Mouse (Mus musculus) layer of hippocampus, postnatal 36 days (tissue): ENCODE results near the gene Gm7945. TPM values are rescaled to one million over a fixed set of nuclear protein-coding genes. Genes with fewer than 3 reads are reported as not detected.
A peak's percentile ranks its signal among the peaks of the same experiment; 100 is the strongest.
"Not testable (repeated sequence)": the region's sequence is repeated elsewhere in the genome, so short reads cannot be mapped to it uniquely, and the experiment has no call there.

Experiments
- DNase-seq, 2 experiments: peaks; one replicate each; pipeline ENCODE4 v3.0.0; 2022
- total RNA-seq, 2 experiments: library from RNA; stranded (reverse); gene quantifications; 2 replicates each; pipeline ENCODE4 v1.2.3; 2021

Gene Gm7945
- total RNA-seq, result not detected

DNA sequence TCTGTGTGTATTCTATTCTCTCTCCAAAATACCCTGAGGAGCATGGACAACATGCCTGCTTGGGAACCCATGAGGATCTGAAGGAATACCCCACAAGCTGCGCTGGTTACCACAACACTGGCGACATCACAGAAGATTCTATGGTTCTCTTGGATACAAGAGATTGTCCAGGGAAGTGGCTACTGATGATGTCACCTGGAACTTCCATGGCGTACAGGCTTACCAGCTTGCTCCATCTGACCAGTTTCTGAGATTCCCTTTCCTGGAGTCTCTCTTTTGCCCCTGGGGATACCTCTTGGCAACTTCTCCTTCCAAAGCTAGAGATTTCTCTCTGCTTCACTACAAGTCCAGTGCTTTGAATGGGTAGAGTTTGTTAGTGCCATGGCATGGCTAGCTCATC is at the start of gene Gm7945:
Gm7945 (minus strand) TSS at position 101 of the 400 bp plus-strand sequence.
- DNase-seq, result not testable (repeated sequence)

DNA sequence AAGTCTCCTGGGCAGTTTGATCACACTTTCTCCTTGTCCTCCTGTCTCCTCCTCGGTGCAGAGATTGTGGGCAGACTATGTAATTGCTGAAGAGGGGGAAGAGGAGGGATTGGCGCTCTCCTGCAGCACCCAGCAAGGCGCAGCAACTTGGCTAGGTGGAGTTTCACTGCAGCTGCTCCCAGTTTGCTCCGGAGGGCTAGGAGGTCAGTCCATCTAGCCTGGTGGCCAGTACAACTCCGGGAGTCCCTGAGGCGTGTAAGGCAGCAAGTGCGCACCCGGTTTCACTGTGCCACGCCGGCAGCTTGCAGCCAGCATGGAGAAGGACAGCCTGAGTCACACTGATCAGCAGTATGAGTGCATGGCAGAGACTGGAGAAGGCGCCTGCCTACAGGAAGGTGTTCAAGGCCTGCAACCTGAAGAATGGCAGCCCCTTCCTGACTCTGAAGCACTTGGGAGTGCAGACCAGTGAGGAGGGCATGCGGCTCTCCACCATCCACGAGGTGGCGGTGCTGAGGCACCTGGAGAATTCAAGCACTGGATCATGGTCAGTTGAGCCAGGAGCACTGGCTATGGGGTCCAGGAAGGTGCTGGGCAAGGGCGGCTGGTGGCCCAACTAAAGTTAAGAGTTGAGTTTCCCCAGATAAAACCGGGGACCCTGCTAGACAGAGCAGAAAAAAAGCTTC is 39.4 kb upstream of the Gm7945 start:
- peak; percentile 0 to 4 for DNase-seq

DNA sequence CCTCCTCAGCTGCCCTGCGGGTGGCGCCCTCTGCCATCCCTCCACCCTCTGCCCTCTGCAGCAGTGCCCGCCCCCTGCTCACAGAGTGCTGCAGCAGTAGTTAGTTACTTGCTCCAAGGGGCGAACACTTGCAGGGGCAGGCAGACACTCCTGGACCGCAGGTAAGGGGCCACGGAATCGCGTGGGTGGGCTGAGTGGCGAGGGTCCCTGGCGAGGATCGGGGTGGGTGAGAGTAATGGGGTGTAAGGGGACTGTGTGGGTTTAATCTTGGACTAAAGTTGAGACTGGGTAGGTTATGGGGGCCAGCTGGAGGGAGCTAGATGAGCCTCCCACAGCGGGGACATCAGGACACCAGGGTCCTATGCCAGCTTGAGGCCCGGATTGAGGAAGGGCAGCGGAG is 38.5 kb upstream of the Gm7945 start:
- DNase-seq, result not testable (repeated sequence)

DNA sequence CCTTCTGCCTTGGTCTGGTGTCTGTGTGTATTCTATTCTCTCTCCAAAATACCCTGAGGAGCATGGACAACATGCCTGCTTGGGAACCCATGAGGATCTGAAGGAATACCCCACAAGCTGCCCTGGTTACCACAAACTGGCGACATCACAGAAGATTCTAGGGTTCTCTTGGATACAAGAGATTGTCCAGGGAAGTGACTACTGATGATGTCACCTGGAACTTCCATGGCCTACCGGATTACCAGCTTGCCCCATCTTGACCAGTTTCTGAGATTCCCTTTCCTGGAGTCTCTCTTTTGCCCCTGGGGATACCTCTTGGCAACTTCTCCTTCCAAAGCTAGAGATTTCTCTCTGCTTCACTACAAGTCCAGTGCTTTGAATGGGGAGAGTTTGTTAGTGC is 22.0 kb upstream of the Gm7945 start, which contains the start of gene Gm6482:
Gm6482 (minus strand) TSS at position 101 of the 400 bp plus-strand sequence.
- not testable (repeated sequence) for DNase-seq

DNA sequence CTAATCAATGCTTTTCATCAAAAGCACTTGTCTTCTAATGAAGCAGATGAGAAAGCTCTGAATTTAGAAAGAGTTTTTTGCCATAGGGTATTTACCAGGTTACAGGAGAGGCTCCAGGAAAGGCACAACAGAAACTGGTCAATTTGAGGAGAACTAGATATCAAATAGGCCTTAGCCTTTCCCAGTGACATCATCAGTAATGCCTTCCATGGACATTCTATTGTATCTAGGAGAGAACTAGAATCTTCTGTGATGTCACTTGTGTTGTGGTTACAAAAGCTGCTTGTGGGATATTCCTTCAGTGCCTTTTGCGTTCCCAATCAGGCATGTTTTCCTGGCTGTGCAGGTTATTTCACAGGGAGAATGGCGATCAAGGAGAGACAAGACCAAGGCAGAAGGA is 37.9 kb downstream of the Gm7945 start, which contains the start of gene Gm5798:
Gm5798 (plus strand) TSS at position 301 of the 400 bp plus-strand sequence.
- DNase-seq, result not testable (repeated sequence)

Other genes starting within 250 kb of the Gm7945 start
- gene Mbl1, start 234.9 kb downstream of the Gm7945 start, total RNA-seq, result not detected
- not detected for gene Sftpd, start 201.2 kb downstream of the Gm7945 start, total RNA-seq
- not detected for gene Gm2832, start 107.6 kb downstream of the Gm7945 start, total RNA-seq
- gene Gm5798, start 37.8 kb downstream of the Gm7945 start, total RNA-seq, result not detected
- gene Gm6482, start 21.9 kb upstream of the Gm7945 start, total RNA-seq, result not detected
- gene Gm7954, start 67.1 kb upstream of the Gm7945 start, total RNA-seq, result not detected
- gene Gm3486, start 103.1 kb upstream of the Gm7945 start, total RNA-seq, result not detected
- not detected for gene Gm7970, start 169.2 kb upstream of the Gm7945 start, total RNA-seq
- not detected for gene 1700049E17Rik2, start 186.8 kb upstream of the Gm7945 start, total RNA-seq
- not detected for gene Gm3072, start 238.2 kb upstream of the Gm7945 start, total RNA-seq